Mouse (Mus musculus): ENCODE measurements at regions not wholly inside any gene's neighbourhood (a gene's known extent, or its start where the extent isn't known, plus 50 kb on each side); places are given as distances from the start of the nearest gene placed in this dataset.

DNA sequence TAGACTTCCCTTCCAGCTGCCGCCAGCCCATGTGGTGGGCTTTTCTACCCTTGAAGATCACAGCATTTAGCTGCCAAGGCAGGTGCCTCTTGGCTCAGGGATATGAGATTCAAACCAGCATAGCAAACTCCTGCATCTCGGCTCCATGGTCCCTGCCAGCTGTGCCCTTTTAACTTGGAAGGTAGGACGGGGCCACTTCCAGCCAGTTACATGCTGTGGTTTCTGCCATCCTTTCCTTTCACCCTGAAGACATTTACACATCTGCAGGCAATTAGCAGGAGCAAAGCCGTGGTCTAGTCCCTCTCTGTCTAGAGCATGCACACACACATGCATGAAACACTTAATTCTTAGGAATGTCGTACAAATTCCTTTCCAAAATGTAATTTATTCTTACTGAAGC is 64.1 kb upstream of the Sh3gl3 start:
- TF ChIP-seq POLR2A (IDR thresholded peaks at IDR 0.05; ENCODE audit: control insufficient read depth, extremely low read depth, insufficient read depth, low read length, poor library complexity), result no peak
- TF ChIP-seq CTCF (IDR thresholded peaks at IDR 0.05; ENCODE audit: borderline replicate concordance, control insufficient read depth, extremely low read depth, insufficient read depth, low read length, poor library complexity), result no peak

Data from thymus, adult 2 months (tissue).